ENCODE assay signal across 8 mouse cellular contexts in genomic region chr6:139589291-139589690, GRCm38 (mm10). TPM values are rescaled to one million over a fixed set of nuclear protein-coding genes. Genes with fewer than 3 reads are reported as not detected.
DNase-seq lines count a peak whose midpoint lies in the region; ATAC-seq and TF ChIP-seq lines count a peak whose summit lies in the region.

No protein-coding gene starts in this region.

- peak overlapping the region; percentile 37 for H3K4me2 ChIP-seq in intestine, embryonic 14.5 days (ENCODE audit: low read length)
- H3K4me2 ChIP-seq in midbrain, embryonic 14.5 days (ENCODE audit: low read length) = no peak overlapping the region
- H3K4me2 ChIP-seq in stomach, postnatal 0 days (replicated peaks; ENCODE audit: low read depth) = peak overlapping the region; percentile 33; the same call in 1 of the 2 replicates

- TF ChIP-seq EP300 in stomach, postnatal 0 days (optimal IDR thresholded peaks at IDR 0.05) = no peak

- no peak overlapping the region for H3K9ac ChIP-seq in intestine, embryonic 14.5 days (ENCODE audit: low read length)
- no peak overlapping the region for H3K9ac ChIP-seq in midbrain, embryonic 14.5 days (replicated peaks; ENCODE audit: low read length)
- H3K9ac ChIP-seq in stomach, postnatal 0 days (ENCODE audit: low read length) = no peak overlapping the region

- no peaks in the 10 kb centered on the region for H3K9me3 ChIP-seq in intestine, embryonic 14.5 days (ENCODE audit: control insufficient read depth, low read length)
- no peaks in the 10 kb centered on the region for H3K9me3 ChIP-seq in midbrain, embryonic 14.5 days (ENCODE audit: control insufficient read depth, low read length)
- H3K9me3 ChIP-seq in stomach, postnatal 0 days (ENCODE audit: control insufficient read depth, low read length) = no peaks in the 10 kb centered on the region

- ATAC-seq in intestine, embryonic 14.5 days (replicated peaks; ENCODE audit: low FRiP score, low TSS enrichment, low read depth) = no peak
- peak; percentile 58; the same call in 1 of the 2 replicates for ATAC-seq in midbrain, embryonic 14.5 days (ENCODE audit: low FRiP score, low TSS enrichment)
- ATAC-seq in stomach, postnatal 0 days (ENCODE audit: low FRiP score, low TSS enrichment) = no peak

- no peak overlapping the region for H3K27ac ChIP-seq in intestine, embryonic 14.5 days (ENCODE audit: low read depth)
- H3K27ac ChIP-seq in midbrain, embryonic 14.5 days (replicated peaks; ENCODE audit: low read depth, low read length) = no peak overlapping the region
- no peak overlapping the region for H3K27ac ChIP-seq in stomach, postnatal 0 days (replicated peaks)

- DNase-seq in gastrocnemius, adult 18-20 months (ENCODE audit: low spot score) = peak; percentile 40
- no peak for DNase-seq in gastrocnemius, postnatal 25 days
- peak; percentile 11 for DNase-seq in cerebellum, adult 9-11 months
- peak; percentile 11 to 54 for DNase-seq in frontal cortex, postnatal 25 days (ENCODE audit: low spot score in 2 of 2)
- DNase-seq in intestine, embryonic 14.5 days (ENCODE audit: low spot score) = peak; percentile 77
- peak; percentile 49 to 57 for DNase-seq in left cerebral cortex, postnatal 36 days (ENCODE audit: low spot score in 2 of 2)
- DNase-seq in midbrain, embryonic 14.5 days = peak; percentile 95
- peak; percentile 67 for DNase-seq in stomach, postnatal 0 days (ENCODE audit: low spot score)

- whole genome bisulfite sequencing in intestine, embryonic 14.5 days = 6% methylated on average over 12 of the region's 12 CpGs
- 10% methylated on average over 12 of the region's 12 CpGs for WGBS in midbrain, embryonic 14.5 days
- WGBS in stomach, postnatal 0 days = 5% methylated on average over 12 of the region's 12 CpGs

- TF ChIP-seq CTCF in stomach, postnatal 0 days (IDR thresholded peaks at IDR 0.05; ENCODE audit: low read depth) = peak; percentile 91

- H3K36me3 ChIP-seq in intestine, embryonic 14.5 days (ENCODE audit: control insufficient read depth, insufficient read depth, low read length) = no peaks in the 10 kb centered on the region
- no peaks in the 10 kb centered on the region for H3K36me3 ChIP-seq in midbrain, embryonic 14.5 days (ENCODE audit: control insufficient read depth, insufficient read depth, low read length)
- no peaks in the 10 kb centered on the region for H3K36me3 ChIP-seq in stomach, postnatal 0 days (ENCODE audit: control insufficient read depth, insufficient read depth, low read length)

- H3K27me3 ChIP-seq in intestine, embryonic 14.5 days (replicated peaks; ENCODE audit: control insufficient read depth, insufficient read depth, low read length) = no peaks in the 10 kb centered on the region
- H3K27me3 ChIP-seq in midbrain, embryonic 14.5 days (ENCODE audit: control insufficient read depth, insufficient read depth, low read length) = no peaks in the 10 kb centered on the region
- no peaks in the 10 kb centered on the region for H3K27me3 ChIP-seq in stomach, postnatal 0 days (ENCODE audit: control insufficient read depth, insufficient read depth, low read length)

- 0 out of 2 replicates have a peak, but pooled peaks cover 3% of the 10 kb centered on the region for H3K4me1 ChIP-seq in intestine, embryonic 14.5 days (replicated peaks; ENCODE audit: control insufficient read depth, insufficient read depth, low read length)
- no peaks in the 10 kb centered on the region for H3K4me1 ChIP-seq in midbrain, embryonic 14.5 days (ENCODE audit: control insufficient read depth, insufficient read depth, low read length)
- no peaks in the 10 kb centered on the region for H3K4me1 ChIP-seq in stomach, postnatal 0 days (replicated peaks; ENCODE audit: control insufficient read depth, insufficient read depth)

- H3K4me3 ChIP-seq in intestine, embryonic 14.5 days (ENCODE audit: low read depth, low read length) = no peak overlapping the region
- no peak overlapping the region for H3K4me3 ChIP-seq in midbrain, embryonic 14.5 days (replicated peaks; ENCODE audit: low read depth, low read length)
- H3K4me3 ChIP-seq in stomach, postnatal 0 days (ENCODE audit: low read depth, low read length) = no peak overlapping the region

- intact Hi-C loops in left cerebral cortex, postnatal 36 days (cut with DNase I) = loop anchor here (10.0 kb wide), 2 partner anchors 856 to 966 kb away; no protein-coding TSS in a partner anchor

RNA-seq across cellular contexts. Expression of gene Pik3c2g, which starts 2.3 kb away (rescaled TPM):
- total RNA-seq in gastrocnemius, adult 18-20 months (2021) = not detected
- total RNA-seq in gastrocnemius, postnatal 25 days (2021) = not detected
- 0.68 and 0.94 TPM in 2 replicates for polyA plus RNA-seq in intestine, embryonic 14.5 days (2014; fragmentation: Nextera tagmentation; extraction: Ambion mirVana)
- total RNA-seq in left cerebral cortex, postnatal 36 days (2021) = under 1 TPM; 0.12 to 0.25 TPM
- 0.26 and 0.57 TPM in 2 replicates for polyA plus RNA-seq in midbrain, embryonic 14.5 days (2014; fragmentation: Nextera tagmentation; extraction: Ambion mirVana)
- polyA plus RNA-seq in stomach, postnatal 0 days (2015; fragmentation: Nextera tagmentation; extraction: Ambion mirVana) = 5.1 and 6.6 TPM in 2 replicates
